In genomic region chr1:134646261-134646962, GRCm38 (mm10) we compare ENCODE assay signal across 9 mouse cellular contexts. TPM values are rescaled to one million over a fixed set of nuclear protein-coding genes. Genes with fewer than 3 reads are reported as not detected.
DNase-seq lines count a peak whose midpoint lies in the region; ATAC-seq lines count a peak whose summit lies in the region.
"Had no signal": no experiment of that assay in that cellular context is flagged by ENCODE, and none has a peak within 500 bp of the region (broad histone marks: within the 10 kb centered on the region; RNA-seq: fewer than 3 reads in every experiment).

TSS of gene Syt2 (plus strand) at chr1:134646677.

- under 1% methylated on average over 59 of the region's 63 CpGs for WGBS in forebrain, embryonic 13.5 days
- 1% methylated on average over 61 of the region's 63 CpGs for WGBS in intestine, embryonic 15.5 days
- under 1% methylated on average over 57 of the region's 63 CpGs for WGBS in limb, embryonic 15.5 days
- under 1% methylated on average over 53 of the region's 63 CpGs for WGBS in midbrain, embryonic 16.5 days

- no peak for DNase-seq in layer of hippocampus, adult 18-20 months (ENCODE audit: low spot score in 2 of 2)
- DNase-seq in layer of hippocampus, adult 9-10 months (ENCODE audit: low spot score) = no peak
- no peak for DNase-seq in urinary bladder, adult 2 months (ENCODE audit: low spot score)

- H3K27ac ChIP-seq in forebrain, embryonic 13.5 days = no peak within 1 kb of the TSS
- H3K27ac ChIP-seq in intestine, embryonic 15.5 days = no peak within 1 kb of the TSS
- H3K27ac ChIP-seq in limb, embryonic 15.5 days = no peak within 1 kb of the TSS
- H3K27ac ChIP-seq in midbrain, embryonic 16.5 days (ENCODE audit: low read length) = no peak within 1 kb of the TSS

- no peaks in the 10 kb centered on the region for H3K9me3 ChIP-seq in forebrain, embryonic 13.5 days (replicated peaks)
- no peaks in the 10 kb centered on the region for H3K9me3 ChIP-seq in intestine, embryonic 15.5 days
- H3K9me3 ChIP-seq in limb, embryonic 15.5 days = no peaks in the 10 kb centered on the region
- no peaks in the 10 kb centered on the region for H3K9me3 ChIP-seq in midbrain, embryonic 16.5 days (replicated peaks; ENCODE audit: control insufficient read depth, low read length, poor library complexity, severe bottlenecking)

- peaks cover 20% of the 10 kb centered on the region for H3K4me1 ChIP-seq in forebrain, embryonic 13.5 days
- H3K4me1 ChIP-seq in intestine, embryonic 15.5 days (replicated peaks) = peaks cover 16% of the 10 kb centered on the region
- peaks cover 23% of the 10 kb centered on the region for H3K4me1 ChIP-seq in limb, embryonic 15.5 days
- H3K4me1 ChIP-seq in midbrain, embryonic 16.5 days (ENCODE audit: control insufficient read depth, insufficient read depth, low read length) = peaks cover 10% of the 10 kb centered on the region; the same call in 1 of the 2 replicates

- H3K4me3 ChIP-seq in forebrain, embryonic 13.5 days = peak within 1 kb of the TSS; percentile 47
- peak within 1 kb of the TSS; percentile 57 for H3K4me3 ChIP-seq in intestine, embryonic 15.5 days (replicated peaks)
- H3K4me3 ChIP-seq in limb, embryonic 15.5 days = peak within 1 kb of the TSS; percentile 53
- H3K4me3 ChIP-seq in midbrain, embryonic 16.5 days (ENCODE audit: low read depth, low read length) = peak within 1 kb of the TSS; percentile 46

- H3K36me3 ChIP-seq in forebrain, embryonic 13.5 days (ENCODE audit: poor library complexity, severe bottlenecking) = no peaks in the 10 kb centered on the region
- no peaks in the 10 kb centered on the region for H3K36me3 ChIP-seq in intestine, embryonic 15.5 days
- H3K36me3 ChIP-seq in limb, embryonic 15.5 days = no peaks in the 10 kb centered on the region
- no peaks in the 10 kb centered on the region for H3K36me3 ChIP-seq in midbrain, embryonic 16.5 days (ENCODE audit: control insufficient read depth, insufficient read depth, low read length)

- ATAC-seq in cerebellum, adult (ENCODE audit: insufficient number of reproducible peaks, low FRiP score, low TSS enrichment) = peak; percentile 36; the same call in 1 of the 2 replicates
- peak; percentile 81 for ATAC-seq in forebrain, embryonic 13.5 days
- ATAC-seq in intestine, embryonic 15.5 days = peak; percentile 76
- ATAC-seq in limb, embryonic 15.5 days (ENCODE audit: insufficient number of reproducible peaks, low FRiP score, low TSS enrichment, low read depth) = peak; percentile 31; the same call in 1 of the 2 replicates
- peak; percentile 62 for ATAC-seq in midbrain, embryonic 16.5 days
- ATAC-seq: Patski had no signal

- peaks cover 95% of the 10 kb centered on the region for H3K27me3 ChIP-seq in forebrain, embryonic 13.5 days
- peaks cover 42% of the 10 kb centered on the region for H3K27me3 ChIP-seq in intestine, embryonic 15.5 days (replicated peaks)
- H3K27me3 ChIP-seq in limb, embryonic 15.5 days = peaks cover 73% of the 10 kb centered on the region
- H3K27me3 ChIP-seq in midbrain, embryonic 16.5 days (ENCODE audit: control insufficient read depth, insufficient read depth, low read depth, low read length) = peaks cover 30% of the 10 kb centered on the region

- H3K9ac ChIP-seq in forebrain, embryonic 13.5 days = peak within 1 kb of the TSS; percentile 58
- H3K9ac ChIP-seq in intestine, embryonic 15.5 days = peak within 1 kb of the TSS; percentile 52
- H3K9ac ChIP-seq in limb, embryonic 15.5 days = peak within 1 kb of the TSS; percentile 44
- peak within 1 kb of the TSS; percentile 58 for H3K9ac ChIP-seq in midbrain, embryonic 16.5 days (ENCODE audit: low read depth, low read length)

- H3K4me2 ChIP-seq in forebrain, embryonic 13.5 days = peak within 1 kb of the TSS; percentile 79
- peak within 1 kb of the TSS; percentile 95 for H3K4me2 ChIP-seq in intestine, embryonic 15.5 days (replicated peaks)
- peak within 1 kb of the TSS; percentile 91 for H3K4me2 ChIP-seq in limb, embryonic 15.5 days
- H3K4me2 ChIP-seq in midbrain, embryonic 16.5 days (ENCODE audit: low read length) = peak within 1 kb of the TSS; percentile 84

RNA-seq across cellular contexts. Expression of gene Syt2, which starts in this region (rescaled TPM):
- 10 to 100 TPM; 25.6 to 30.0 TPM for total RNA-seq in layer of hippocampus, adult 18-20 months (2021)
- 1.1 TPM in 2 replicates for polyA plus RNA-seq in forebrain, embryonic 13.5 days (2015; fragmentation: Nextera tagmentation; extraction: Ambion mirVana)
- 0.87 and 2.0 TPM in 2 replicates for polyA plus RNA-seq in intestine, embryonic 15.5 days (2015; fragmentation: Nextera tagmentation; extraction: Ambion mirVana)
- 0.98 and 1.3 TPM in 2 replicates for polyA plus RNA-seq in limb, embryonic 15.5 days (2015; fragmentation: Nextera tagmentation; extraction: Ambion mirVana)
- 2.3 and 4.1 TPM in 2 replicates for polyA plus RNA-seq in midbrain, embryonic 16.5 days (2015; fragmentation: Nextera tagmentation; extraction: Ambion mirVana)
- 0.08 and 0.16 TPM in 2 replicates for polyA plus RNA-seq in urinary bladder, adult 2 months (2012; rRNA removed)

Comparison
In these comparisons a context has a peak if more than half of its experiments do, and no peak if none do; other contexts are left out.
1. ATAC-seq: peak in every context shown above with its lines; median percentile 81 in forebrain, embryonic 13.5 days; 76 in intestine, embryonic 15.5 days; 62 in midbrain, embryonic 16.5 days; 36 in cerebellum, adult; 31 in limb, embryonic 15.5 days.